Mouse (Mus musculus) olfactory bulb, adult 2 months (tissue): Measurements from ENCODE around the gene Dll1. TPM values are rescaled to one million over a fixed set of nuclear protein-coding genes. Genes with fewer than 3 reads are reported as not detected.

Experiments used
- H3K27ac ChIP-seq: fragments of 200-500 bp; 2 replicates; pipeline ENCODE4 v1.5.1; 2012; ENCODE audit warnings: low read depth, low read length; ENCODE audit not compliant: insufficient read depth
- H3K4me1 ChIP-seq: fragments of 200-500 bp; 2 replicates; pipeline ENCODE4 v1.6.1; 2012; ENCODE audit warnings: low read length; ENCODE audit not compliant: control insufficient read depth, insufficient read depth
- H3K4me3 ChIP-seq: fragments of 200-500 bp; 2 replicates; pipeline ENCODE4 v1.5.1; 2012; ENCODE audit warnings: mild to moderate bottlenecking, low read depth, low read length, moderate library complexity; ENCODE audit not compliant: insufficient read depth
- CTCF ChIP-seq: fragments of 200-500 bp; IDR thresholded peaks from 2 replicates; pipeline ENCODE4 v1.5.1; 2012; ENCODE audit warnings: low read depth, mild to moderate bottlenecking, low read length, moderate library complexity; ENCODE audit not compliant: insufficient read depth
- POLR2A ChIP-seq: fragments of 200-500 bp; IDR thresholded peaks from 2 replicates; pipeline ENCODE4 v1.6.1; 2012; ENCODE audit warnings: mild to moderate bottlenecking, low read depth, low read length, moderate library complexity; ENCODE audit not compliant: insufficient read depth
- WGBS: fragments of 180-500 bp; shearing (Covaris S2); methylation state at CpG from one replicate; pipeline ENCODE4 v1.1.7; 2018; 5-methylcytosine and 5-hydroxymethylcytosine counted together
- polyA plus RNA-seq: library from polyadenylated mRNA; stranded (reverse); fragments of >200 nt; gene quantifications from 2 replicates; pipeline ENCODE4 v1.2.4, GENCODE M21; 2012; ENCODE audit warnings: low replicate concordance; ENCODE audit not compliant: missing spikeins, insufficient read depth, insufficient read length

Dll1 gene
- polyA plus RNA-seq, 1 experiment, result not detected

- H3K4me1 ChIP-seq, result no peaks in the 10 kb centered on the region
- TF ChIP-seq CTCF (no peak), POLR2A (no peak)
- 86% methylated on average over 10 of the region's 10 CpGs for WGBS
- no peak overlapping the region for H3K27ac ChIP-seq
- no peak overlapping the region for H3K4me3 ChIP-seq
Measured at GRCm38 (mm10) chr17:15409261-15409660, 32.6 kb upstream of the Dll1 start.

GRCm38 (mm10) chr17:15406576-15406975 lies 29.9 kb upstream of the Dll1 start:
- WGBS, result 88% methylated on average over 2 of the region's 2 CpGs
- TF ChIP-seq POLR2A (no peak), CTCF (no peak)
- Histone ChIP-seq H3K27ac (no peak overlapping the region), H3K4me1 (no peaks in the 10 kb centered on the region), H3K4me3 (no peak overlapping the region)

- no peak overlapping the region for H3K4me3 ChIP-seq
- TF ChIP-seq POLR2A, result no peak
- no peak for TF ChIP-seq CTCF
- H3K4me1 ChIP-seq, result no peaks in the 10 kb centered on the region
- 97% methylated on average over 17 of the region's 17 CpGs for WGBS
- H3K27ac ChIP-seq, result no peak overlapping the region
Measured at GRCm38 (mm10) chr17:15401716-15402115, 25.0 kb upstream of the Dll1 start.

GRCm38 (mm10) chr17:15395997-15396675 lies 19.5 kb upstream of the Dll1 start, which contains the start of gene Fam120b:
Gene Fam120b, plus strand, starts transcription at chr17:15396202.
- peak within 1 kb of the TSS; percentile 17 for H3K27ac ChIP-seq
- peak within 1 kb of the TSS; percentile 64 for H3K4me3 ChIP-seq
- peaks cover 4% of the 10 kb centered on the region for H3K4me1 ChIP-seq
- TF ChIP-seq CTCF, result no peak
- peak; percentile 60; the same call in 1 of the 2 replicates for TF ChIP-seq POLR2A
- under 1% methylated on average over 31 of the region's 31 CpGs for WGBS

GRCm38 (mm10) chr17:15389356-15389755 lies 12.7 kb upstream of the Dll1 start:
- H3K4me3 ChIP-seq, result no peak overlapping the region
- no peak for TF ChIP-seq CTCF
- no peak for TF ChIP-seq POLR2A
- WGBS, result 84% methylated on average over 8 of the region's 8 CpGs
- no peak overlapping the region for H3K27ac ChIP-seq
- H3K4me1 ChIP-seq, result no peaks in the 10 kb centered on the region

- Histone ChIP-seq H3K4me3 (no peak overlapping the region), H3K27ac (no peak overlapping the region), H3K4me1 (no peaks in the 10 kb centered on the region)
- 79% methylated on average over 4 of the region's 4 CpGs for WGBS
- no peak for TF ChIP-seq CTCF
- TF ChIP-seq POLR2A, result no peak
Measured at GRCm38 (mm10) chr17:15388892-15389291, 12.2 kb upstream of the Dll1 start.

- H3K4me3 ChIP-seq, result no peak overlapping the region
- WGBS, result 98% methylated on average over 5 of the region's 5 CpGs
- TF ChIP-seq POLR2A, result no peak
- no peak for TF ChIP-seq CTCF
- no peak overlapping the region for H3K27ac ChIP-seq
- peaks cover 14% of the 10 kb centered on the region for H3K4me1 ChIP-seq
Measured at GRCm38 (mm10) chr17:15383360-15383759, 6.7 kb upstream of the Dll1 start.

GRCm38 (mm10) chr17:15381869-15382660 lies 5.4 kb upstream of the Dll1 start:
- TF ChIP-seq CTCF, result no peak
- no peak for TF ChIP-seq POLR2A
- no peak overlapping the region for H3K4me3 ChIP-seq
- H3K27ac ChIP-seq, result no peak overlapping the region
- WGBS, result 41% methylated on average over 7 of the region's 7 CpGs
- H3K4me1 ChIP-seq, result peaks cover 14% of the 10 kb centered on the region
